Mouse (Mus musculus) adrenal gland, adult 2 months (tissue): Measurements from ENCODE around the gene Rasgef1b. TPM values are rescaled to one million over a fixed set of nuclear protein-coding genes. Genes with fewer than 3 reads are reported as not detected.

Experiments
- DNase-seq: peaks from one replicate; pipeline ENCODE4 v3.0.0; 2021
- polyA plus RNA-seq: library from polyadenylated mRNA; depleted of rRNA; stranded (reverse); fragments of >200 nt; gene quantifications from 2 replicates; pipeline ENCODE4 v1.2.3, GENCODE M21; 2012
- total RNA-seq, 2 experiments: library from RNA; stranded (reverse); gene quantifications; 2 replicates each; pipeline ENCODE4 v1.2.3; 2021

Gene Rasgef1b
- total and polyA plus RNA-seq, 3 experiments = 2.2 to 11.4 (median 9.1) TPM

- no peak for DNase-seq
These were observed 126.4 kb downstream of the Rasgef1b start for GRCm38 (mm10) chr5:99602244-99603023.

- no peak for DNase-seq
These were observed 129.5 kb downstream of the Rasgef1b start for GRCm38 (mm10) chr5:99599376-99599775.

- no peak for DNase-seq
These were observed 130.3 kb downstream of the Rasgef1b start for GRCm38 (mm10) chr5:99598470-99599110.

- no peak for DNase-seq
These were observed 131.2 kb downstream of the Rasgef1b start for GRCm38 (mm10) chr5:99597701-99598100.

GRCm38 (mm10) chr5:99591348-99591747, 137.5 kb downstream of the Rasgef1b start:
- DNase-seq = no peak

GRCm38 (mm10) chr5:99590539-99590938, 138.3 kb downstream of the Rasgef1b start:
- no peak for DNase-seq

- DNase-seq = no peak
These were observed 140.9 kb downstream of the Rasgef1b start for GRCm38 (mm10) chr5:99587994-99588393.

- no peak for DNase-seq
These were observed 141.3 kb downstream of the Rasgef1b start for GRCm38 (mm10) chr5:99587589-99587988.

GRCm38 (mm10) chr5:99586287-99586686, 142.6 kb downstream of the Rasgef1b start:
- no peak for DNase-seq

- no peak for DNase-seq
These were observed 143.5 kb downstream of the Rasgef1b start for GRCm38 (mm10) chr5:99585166-99585898.

GRCm38 (mm10) chr5:99584266-99584665, 144.6 kb downstream of the Rasgef1b start:
- DNase-seq = no peak

- DNase-seq = no peak
These were observed 146.8 kb downstream of the Rasgef1b start for GRCm38 (mm10) chr5:99582055-99582454.

- peak; percentile 61 for DNase-seq
These were observed 150.2 kb downstream of the Rasgef1b start for GRCm38 (mm10) chr5:99578692-99579091.

- DNase-seq = no peak
These were observed 153.0 kb downstream of the Rasgef1b start for GRCm38 (mm10) chr5:99575897-99576296.

- no peak for DNase-seq
These were observed 164.2 kb downstream of the Rasgef1b start for GRCm38 (mm10) chr5:99564501-99565323.

- no peak for DNase-seq
These were observed 166.8 kb downstream of the Rasgef1b start for GRCm38 (mm10) chr5:99562096-99562495.

- DNase-seq = no peak
These were observed 169.1 kb downstream of the Rasgef1b start for GRCm38 (mm10) chr5:99559814-99560213.

- DNase-seq = no peak
These were observed 170.6 kb downstream of the Rasgef1b start for GRCm38 (mm10) chr5:99558231-99558630.

GRCm38 (mm10) chr5:99552645-99553044, 176.2 kb downstream of the Rasgef1b start:
- no peak for DNase-seq

- no peak for DNase-seq
These were observed 184.0 kb downstream of the Rasgef1b start for GRCm38 (mm10) chr5:99544664-99545494.
